Mouse (Mus musculus) testis, adult 2 months (tissue): ENCODE measurements around the gene Zdhhc17. TPM values are rescaled to one million over a fixed set of nuclear protein-coding genes. Genes with fewer than 3 reads are reported as not detected.
A peak's percentile ranks its signal among the peaks of the same experiment; 100 is the strongest.

Source experiments
- H3K27ac ChIP-seq: fragments of 200-500 bp; 2 replicates; pipeline ENCODE4 v1.5.1; 2012; ENCODE audit warnings: low read depth, low read length; ENCODE audit not compliant: control insufficient read depth, insufficient read depth
- H3K27me3 ChIP-seq: fragments of 200-500 bp; 2 replicates; pipeline ENCODE4 v1.6.1; 2012; ENCODE audit warnings: mild to moderate bottlenecking, low read length, moderate library complexity; ENCODE audit not compliant: control insufficient read depth, insufficient read depth
- H3K36me3 ChIP-seq: fragments of 200-500 bp; 2 replicates; pipeline ENCODE4 v1.6.1; 2012; ENCODE audit warnings: mild to moderate bottlenecking, low read length; ENCODE audit not compliant: control insufficient read depth, insufficient read depth
- H3K4me1 ChIP-seq: fragments of 200-500 bp; 2 replicates; pipeline ENCODE4 v1.6.1; 2012; ENCODE audit warnings: low read length; ENCODE audit not compliant: control insufficient read depth, insufficient read depth
- H3K4me3 ChIP-seq: fragments of 200-500 bp; 2 replicates; pipeline ENCODE4 v1.5.1; 2012; ENCODE audit warnings: low read depth, mild to moderate bottlenecking, low read length, moderate library complexity, mixed read lengths; ENCODE audit not compliant: control insufficient read depth
- CTCF ChIP-seq: fragments of 200-500 bp; IDR thresholded peaks from 2 replicates; pipeline ENCODE4 v1.5.1; 2012; ENCODE audit warnings: low read depth, mild to moderate bottlenecking, inconsistent platforms, low read length, moderate library complexity; ENCODE audit not compliant: control insufficient read depth, insufficient read depth, insufficient replicate concordance
- POLR2A ChIP-seq: fragments of 200-500 bp; IDR thresholded peaks from 2 replicates; pipeline ENCODE4 v1.6.1; 2012; ENCODE audit warnings: low read depth, mild to moderate bottlenecking, inconsistent platforms, low read length, moderate library complexity; ENCODE audit not compliant: control insufficient read depth
- polyA plus RNA-seq: library from polyadenylated mRNA; depleted of rRNA; stranded (reverse); fragments of >200 nt; gene quantifications from 2 replicates; pipeline ENCODE4 v1.2.3, GENCODE M21; 2012

The Zdhhc17 gene
- polyA plus RNA-seq, 1 experiment, result 10.4 TPM

DNA sequence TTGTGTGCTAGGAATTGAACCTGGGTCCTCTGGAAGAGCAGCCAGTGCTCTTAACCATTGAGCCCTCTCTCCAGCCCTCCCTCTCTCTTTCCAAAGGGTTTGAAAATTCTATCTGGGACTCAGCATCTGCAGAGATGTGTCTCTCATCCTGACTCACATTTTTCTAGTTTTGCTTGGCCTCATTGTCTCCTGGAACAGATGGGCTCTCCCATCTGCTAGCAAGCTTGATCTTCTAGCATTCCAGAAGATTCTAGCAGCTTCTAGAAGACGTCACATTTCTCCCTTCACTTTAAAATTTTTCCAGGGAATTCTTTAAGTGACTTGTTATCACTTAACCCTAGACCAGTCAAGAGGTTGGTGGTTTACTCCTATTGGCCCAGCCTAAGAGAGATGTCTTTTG, 26.9 kb upstream of the Zdhhc17 start:
- no peaks in the 10 kb centered on the region for H3K27me3 ChIP-seq
- no peak overlapping the region for H3K4me3 ChIP-seq
- H3K27ac ChIP-seq, result no peak overlapping the region
- no peaks in the 10 kb centered on the region for H3K36me3 ChIP-seq
- TF ChIP-seq POLR2A, result no peak
- no peak for TF ChIP-seq CTCF
- H3K4me1 ChIP-seq, result no peaks in the 10 kb centered on the region

DNA sequence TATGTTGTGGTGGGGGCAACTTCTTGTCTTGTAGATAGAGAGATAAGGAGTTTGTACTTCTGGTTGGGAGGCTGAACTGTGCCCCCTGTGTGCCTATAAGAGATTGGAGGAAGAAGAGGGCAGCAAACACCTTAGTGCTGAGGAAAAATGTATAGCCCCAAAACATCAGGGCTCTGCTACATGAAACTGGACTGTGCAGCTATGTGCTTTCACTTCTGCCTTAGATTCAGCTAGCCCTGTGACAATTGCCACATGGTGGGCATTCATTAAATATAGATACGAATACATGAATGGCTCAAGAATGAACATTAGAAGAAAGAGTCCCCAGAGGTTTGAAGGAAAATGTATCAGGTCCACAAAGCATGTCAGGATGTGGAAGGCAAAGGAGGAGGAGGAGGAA, 25.2 kb upstream of the Zdhhc17 start:
- Histone ChIP-seq H3K36me3 (no peaks in the 10 kb centered on the region), H3K4me1 (peaks cover 3% of the 10 kb centered on the region), H3K4me3 (no peak overlapping the region), H3K27ac (no peak overlapping the region), H3K27me3 (no peaks in the 10 kb centered on the region)
- no peak for TF ChIP-seq CTCF
- TF ChIP-seq POLR2A, result no peak

DNA sequence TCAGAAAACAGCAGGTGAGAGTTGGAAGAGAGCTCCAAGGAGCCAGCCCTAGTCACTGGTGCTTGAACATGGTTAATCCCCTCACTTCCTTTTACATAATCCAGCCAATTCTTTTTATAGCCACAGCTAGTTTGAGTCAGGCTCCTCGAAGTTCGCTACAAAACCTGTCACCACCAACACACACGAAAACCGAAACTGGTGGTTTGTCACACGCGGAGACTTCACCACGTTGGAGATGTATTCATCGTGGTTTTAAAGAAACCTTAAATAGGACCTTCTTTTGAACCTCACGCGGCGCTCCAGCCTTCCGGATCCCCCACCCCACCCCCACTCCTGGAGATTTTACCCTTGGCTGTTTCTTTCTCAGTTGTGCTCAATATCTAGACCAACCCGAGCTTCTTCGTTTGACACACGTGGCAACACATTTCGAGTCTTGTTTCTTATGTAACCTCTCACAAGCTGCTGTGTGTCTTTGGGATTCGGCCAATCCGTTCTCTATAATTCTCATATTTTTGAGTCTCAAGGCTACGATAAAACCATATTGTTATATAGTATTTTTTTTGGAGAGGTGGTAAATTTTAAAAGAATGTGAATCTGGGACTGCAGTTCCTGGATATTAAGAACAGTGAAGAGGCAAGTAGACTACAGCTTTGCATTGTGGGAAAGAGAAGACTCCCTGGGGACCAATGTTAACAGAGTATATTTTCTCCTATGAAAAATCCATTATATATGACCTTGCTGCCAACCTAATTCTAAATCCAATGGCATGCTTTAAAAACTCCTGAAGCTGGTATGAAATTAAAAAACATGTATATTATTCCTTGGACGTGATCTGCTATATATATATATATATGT, 21.8 kb upstream of the Zdhhc17 start:
- Histone ChIP-seq H3K27ac (no peak overlapping the region), H3K36me3 (no peaks in the 10 kb centered on the region), H3K4me1 (peaks cover 3% of the 10 kb centered on the region), H3K27me3 (no peaks in the 10 kb centered on the region), H3K4me3 (peak overlapping the region; percentile 59)
- TF ChIP-seq POLR2A, result no peak
- TF ChIP-seq CTCF, result no peak

DNA sequence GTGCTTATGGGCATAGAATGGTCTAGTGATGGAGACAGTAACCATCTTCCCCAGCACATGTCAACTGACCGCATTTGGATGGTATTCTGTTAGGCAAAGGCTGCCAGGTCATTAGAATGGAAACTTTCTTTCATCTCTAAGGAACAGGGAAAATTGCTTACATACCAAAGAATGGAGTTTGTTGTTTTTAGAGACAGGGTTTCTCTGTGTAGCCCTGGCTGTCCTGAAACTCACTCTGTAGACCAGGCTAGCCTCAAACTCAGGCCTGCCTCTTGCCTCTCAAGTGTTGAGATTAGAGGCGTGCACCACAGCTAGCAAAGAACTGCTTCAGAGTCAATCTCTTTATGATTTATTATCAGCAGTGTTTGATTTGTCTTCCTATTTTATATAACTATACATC, 20.9 kb upstream of the Zdhhc17 start:
- Histone ChIP-seq H3K4me1 (peaks cover 3% of the 10 kb centered on the region), H3K27me3 (no peaks in the 10 kb centered on the region), H3K36me3 (no peaks in the 10 kb centered on the region), H3K27ac (no peak overlapping the region), H3K4me3 (no peak overlapping the region)
- TF ChIP-seq CTCF, result no peak
- TF ChIP-seq POLR2A, result no peak

DNA sequence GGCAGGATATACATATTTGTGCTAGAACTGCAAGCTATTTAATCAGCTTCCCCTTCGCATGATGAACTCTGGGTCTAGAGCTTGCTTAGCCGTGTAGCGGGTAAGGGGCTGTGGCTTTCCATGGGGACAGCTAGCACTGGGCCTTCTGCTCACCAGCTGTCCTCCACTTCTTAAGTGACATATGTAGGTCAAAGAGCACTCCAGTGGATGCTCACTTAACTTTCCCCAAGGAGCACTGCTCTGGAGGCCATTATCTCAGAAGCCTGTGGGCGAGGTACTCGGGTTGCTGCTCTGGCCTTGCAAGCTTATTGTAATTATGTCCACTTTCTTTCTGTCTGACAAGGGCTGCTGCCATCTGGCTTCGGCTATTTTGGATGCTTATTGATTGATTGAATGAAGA, 16.2 kb upstream of the Zdhhc17 start:
- H3K27me3 ChIP-seq, result no peaks in the 10 kb centered on the region
- TF ChIP-seq POLR2A (no peak), CTCF (no peak)
- no peak overlapping the region for H3K27ac ChIP-seq
- no peaks in the 10 kb centered on the region; the same call in 1 of the 2 replicates for H3K4me1 ChIP-seq
- H3K4me3 ChIP-seq, result no peak overlapping the region
- H3K36me3 ChIP-seq, result no peaks in the 10 kb centered on the region

DNA sequence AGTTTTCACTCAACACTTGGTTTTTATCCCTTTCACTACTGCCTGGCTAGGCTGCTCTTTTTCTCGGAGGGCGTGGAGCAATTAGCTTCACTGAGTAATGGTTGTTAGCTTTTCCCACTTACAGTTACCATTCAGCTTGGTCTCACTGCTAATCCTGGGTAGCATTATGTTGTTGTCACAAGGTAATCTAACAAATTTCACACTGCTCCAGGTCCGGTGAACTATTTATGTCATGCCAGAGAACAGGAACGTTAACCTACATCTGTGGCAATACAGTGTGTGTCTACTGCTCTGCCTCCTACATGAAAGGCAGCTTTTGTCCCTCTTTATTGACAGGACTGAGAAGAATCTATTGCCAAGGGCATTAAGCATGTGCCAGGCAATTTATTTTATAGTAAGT, 14.8 kb upstream of the Zdhhc17 start:
- no peak overlapping the region for H3K4me3 ChIP-seq
- no peaks in the 10 kb centered on the region for H3K36me3 ChIP-seq
- TF ChIP-seq CTCF, result no peak
- TF ChIP-seq POLR2A, result no peak
- no peaks in the 10 kb centered on the region for H3K4me1 ChIP-seq
- H3K27ac ChIP-seq, result no peak overlapping the region
- H3K27me3 ChIP-seq, result no peaks in the 10 kb centered on the region

DNA sequence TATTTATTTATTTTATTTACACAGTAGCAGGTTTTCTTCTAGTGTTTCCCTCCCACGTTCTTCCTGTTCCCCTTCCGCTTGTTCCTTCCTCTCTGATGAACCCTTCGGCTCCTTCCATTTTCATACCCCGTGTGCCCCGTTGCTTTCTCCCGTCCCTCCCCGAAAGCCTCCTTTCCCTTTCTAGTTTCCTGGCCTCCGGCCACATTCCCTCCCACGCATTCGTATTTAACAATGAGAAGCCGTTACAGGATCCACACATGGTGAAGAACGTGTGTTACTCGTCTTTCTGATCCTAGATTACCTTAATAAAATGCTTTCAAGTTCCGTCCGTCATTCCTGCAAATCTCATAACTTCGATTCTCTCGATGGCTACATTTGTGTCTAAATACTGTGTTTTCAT, 4.5 kb upstream of the Zdhhc17 start:
- TF ChIP-seq CTCF (no peak), POLR2A (no peak)
- Histone ChIP-seq H3K4me3 (no peak overlapping the region), H3K4me1 (peaks cover 2% of the 10 kb centered on the region; the same call in 1 of the 2 replicates), H3K27me3 (no peaks in the 10 kb centered on the region), H3K36me3 (no peaks in the 10 kb centered on the region), H3K27ac (no peak overlapping the region)
